ENCODE assay signal across 14 mouse cellular contexts in the genomic region with DNA sequence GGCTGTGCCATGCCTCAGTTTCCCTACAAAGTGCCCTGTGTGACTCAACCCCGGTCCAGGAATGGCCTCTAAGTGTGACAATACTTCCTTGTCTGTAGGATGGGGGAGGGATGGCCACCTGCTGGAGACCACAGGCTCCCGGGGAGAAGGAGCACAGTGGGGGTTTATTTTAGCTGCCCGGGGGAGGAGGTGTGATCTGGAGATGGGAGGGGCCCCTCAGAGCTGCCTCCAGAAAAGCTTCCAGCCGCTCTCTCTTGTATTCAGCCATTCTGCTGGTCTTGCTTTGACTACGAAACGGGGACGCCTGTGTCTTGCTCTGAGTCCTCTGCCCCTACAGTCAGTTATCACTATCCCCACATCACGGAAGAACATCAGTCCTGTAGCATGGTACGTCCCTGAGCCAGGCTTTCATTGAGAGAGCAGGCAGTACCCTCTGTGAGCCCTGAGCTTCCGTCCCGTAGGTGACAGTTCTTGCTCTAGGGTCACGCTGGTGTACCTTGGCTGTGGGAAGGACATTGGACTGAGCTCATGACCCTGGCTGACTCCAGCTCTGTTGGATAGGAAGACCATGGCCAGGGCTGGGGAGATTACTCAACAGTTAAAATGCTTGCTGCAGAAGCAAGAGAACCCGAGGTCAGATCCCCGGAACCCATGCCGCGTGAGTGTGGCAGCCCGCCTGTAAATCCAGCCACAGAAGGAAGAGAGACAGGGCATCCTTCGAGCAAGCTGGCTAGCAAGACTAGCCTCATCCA. TPM values are rescaled to one million over a fixed set of nuclear protein-coding genes. Genes with fewer than 3 reads are reported as not detected.
A peak's percentile ranks its signal among the peaks of the same experiment; 100 is the strongest.
DNase-seq lines count a peak whose midpoint lies in the region; ATAC-seq and TF ChIP-seq lines count a peak whose summit lies in the region.
"Had no signal": no experiment of that assay in that cellular context is flagged by ENCODE, and none has a peak within 500 bp of the region (broad histone marks: within the 10 kb centered on the region; RNA-seq: fewer than 3 reads in every experiment).

No protein-coding gene starts in this region.

- ATAC-seq in limb, embryonic 12.5 days (ENCODE audit: insufficient number of reproducible peaks, insufficient read depth, low FRiP score, low TSS enrichment, low read depth) = no peak
- peak; percentile 63 for ATAC-seq in liver, embryonic 13.5 days (ENCODE audit: low read depth)
- ATAC-seq in CD4-positive, CD25-positive, alpha-beta regulatory T cell, adult 4 months = no peak

- H3K27me3 ChIP-seq in limb, embryonic 12.5 days = no peaks in the 10 kb centered on the region
- peaks cover 3% of the 10 kb centered on the region; the same call in 1 of the 2 replicates for H3K27me3 ChIP-seq in limb, embryonic 10.5 days (ENCODE audit: low read depth, poor library complexity, severe bottlenecking)
- H3K27me3 ChIP-seq in liver, embryonic 13.5 days = no peaks in the 10 kb centered on the region
- H3K27me3 ChIP-seq: embryonic facial prominence, embryonic 12.5 days had no signal

- H3K4me1 ChIP-seq in limb, embryonic 12.5 days (replicated peaks) = peaks cover 13% of the 10 kb centered on the region; the same call in 1 of the 2 replicates
- H3K4me1 ChIP-seq in limb, embryonic 10.5 days = peaks cover 10% of the 10 kb centered on the region
- H3K4me1 ChIP-seq in liver, embryonic 13.5 days (replicated peaks) = peaks cover 31% of the 10 kb centered on the region
- H3K4me1 ChIP-seq in lung, adult 2 months (ENCODE audit: control insufficient read depth, insufficient read depth, low read length) = no peaks in the 10 kb centered on the region
- H3K4me1 ChIP-seq: embryonic facial prominence, embryonic 12.5 days had no signal

- DNase-seq in adrenal gland, postnatal 10 days = peak; percentile 37
- no peak for DNase-seq in adrenal gland, adult 18-20 months (ENCODE audit: low spot score in 2 of 2)
- no peak for DNase-seq in limb, embryonic 10.5 days (ENCODE audit: low spot score)
- no peak for DNase-seq in liver, embryonic 13.5 days
- peak; percentile 81 for DNase-seq in yolk sac, embryonic 10.5 days (ENCODE audit: low spot score)
- no peak for DNase-seq in lung, adult 2 months
- DNase-seq: cerebellum, postnatal 10 days; lung, postnatal 14 days had no signal

- no peak for TF ChIP-seq CTCF in lung, adult 2 months (IDR thresholded peaks at IDR 0.05; ENCODE audit: insufficient read depth, low read length)

- H3K27ac ChIP-seq in limb, embryonic 12.5 days = no peak overlapping the region
- H3K27ac ChIP-seq in limb, embryonic 10.5 days = no peak overlapping the region
- H3K27ac ChIP-seq in liver, embryonic 13.5 days = peak overlapping the region; percentile 41
- H3K27ac ChIP-seq: embryonic facial prominence, embryonic 12.5 days; hindbrain, embryonic 10.5 days; midbrain, embryonic 10.5 days had no signal

- peaks cover 7% of the 10 kb centered on the region; the same call in 1 of the 2 replicates for H3K9me3 ChIP-seq in limb, embryonic 12.5 days
- no peaks in the 10 kb centered on the region; the same call in 1 of the 2 replicates for H3K9me3 ChIP-seq in limb, embryonic 10.5 days (replicated peaks)
- peaks cover 6% of the 10 kb centered on the region; the same call in 1 of the 2 replicates for H3K9me3 ChIP-seq in liver, embryonic 13.5 days (replicated peaks)
- H3K9me3 ChIP-seq: embryonic facial prominence, embryonic 12.5 days had no signal

- 0 out of 2 replicates have a peak overlapping the region, but pooled peaks have one; percentile 5 for H3K9ac ChIP-seq in limb, embryonic 12.5 days (replicated peaks)
- H3K9ac ChIP-seq in liver, embryonic 13.5 days = no peak overlapping the region
- H3K9ac ChIP-seq: embryonic facial prominence, embryonic 12.5 days had no signal

- peaks cover 31% of the 10 kb centered on the region for H3K36me3 ChIP-seq in limb, embryonic 12.5 days
- peaks cover 36% of the 10 kb centered on the region for H3K36me3 ChIP-seq in limb, embryonic 10.5 days
- no peaks in the 10 kb centered on the region for H3K36me3 ChIP-seq in liver, embryonic 13.5 days

- no peak overlapping the region for H3K4me3 ChIP-seq in limb, embryonic 12.5 days (replicated peaks)
- H3K4me3 ChIP-seq in limb, embryonic 10.5 days = no peak overlapping the region
- H3K4me3 ChIP-seq in liver, embryonic 13.5 days (replicated peaks) = no peak overlapping the region
- no peak overlapping the region for H3K4me3 ChIP-seq in lung, adult 2 months (replicated peaks; ENCODE audit: extremely low read depth, low read depth, low read length)
- H3K4me3 ChIP-seq: embryonic facial prominence, embryonic 12.5 days; hindbrain, embryonic 10.5 days; midbrain, embryonic 10.5 days had no signal

- WGBS in limb, embryonic 12.5 days = 62% methylated on average over 18 of the region's 18 CpGs
- WGBS in limb, embryonic 10.5 days = 57% methylated on average over 18 of the region's 18 CpGs
- WGBS in liver, embryonic 13.5 days (ENCODE audit: insufficient replicate concordance) = 56% methylated on average over 18 of the region's 18 CpGs
- WGBS in lung, adult 2 months = 64% methylated on average over 18 of the region's 18 CpGs

- no peak for TF ChIP-seq POLR2A in lung, adult 2 months (IDR thresholded peaks at IDR 0.05; ENCODE audit: borderline replicate concordance, extremely low read depth, low read depth, low read length)

- H3K4me2 ChIP-seq in limb, embryonic 12.5 days = no peak overlapping the region
- 0 out of 2 replicates have a peak overlapping the region, but pooled peaks have one; percentile 1 for H3K4me2 ChIP-seq in liver, embryonic 13.5 days
- H3K4me2 ChIP-seq: embryonic facial prominence, embryonic 12.5 days; heart, embryonic 11.5 days had no signal

RNA-seq across cellular contexts. Expression of gene Stx1a, which starts 12.5 kb away (rescaled TPM):
- total RNA-seq in adrenal gland, postnatal 10 days (2021) = 1 to 10 TPM; 6.8 to 9.5 TPM
- 1 to 10 TPM; 6.0 to 7.2 TPM for total RNA-seq in adrenal gland, adult 18-20 months (2021)
- 9.7 and 10.8 TPM in 2 replicates for polyA plus RNA-seq in limb, embryonic 12.5 days (2016; fragmentation: Nextera tagmentation; extraction: Ambion mirVana)
- 7.5 and 8.1 TPM in 2 replicates for polyA plus RNA-seq in limb, embryonic 10.5 days (2016; fragmentation: Nextera tagmentation; extraction: Ambion mirVana)
- polyA plus RNA-seq in liver, embryonic 13.5 days (2015; fragmentation: Nextera tagmentation; extraction: Ambion mirVana) = 1.3 and 1.5 TPM in 2 replicates
- polyA plus RNA-seq in CD4-positive, CD25-positive, alpha-beta regulatory T cell, adult 4 months (2017; shearing (Covaris generic)) = 10 to 100 TPM; 15.4 to 27.0 TPM
- 10.6 and 11.7 TPM in 2 replicates for polyA plus RNA-seq in lung, adult 2 months (2012; rRNA removed)

RNA-seq across cellular contexts. Expression of gene Abhd11, which starts 26.8 kb away (rescaled TPM):
- 10 to 100 TPM; 67.3 to 77.9 TPM for total RNA-seq in adrenal gland, postnatal 10 days (2021)
- 10 to 100 TPM; 52.3 to 59.7 TPM for total RNA-seq in adrenal gland, adult 18-20 months (2021)
- polyA plus RNA-seq in limb, embryonic 12.5 days (2016; fragmentation: Nextera tagmentation; extraction: Ambion mirVana) = 32.6 and 36.7 TPM in 2 replicates
- polyA plus RNA-seq in limb, embryonic 10.5 days (2016; fragmentation: Nextera tagmentation; extraction: Ambion mirVana) = 23.5 and 30.1 TPM in 2 replicates
- 37.0 and 37.3 TPM in 2 replicates for polyA plus RNA-seq in liver, embryonic 13.5 days (2015; fragmentation: Nextera tagmentation; extraction: Ambion mirVana)
- 10 to 100 TPM; 64.3 to 80.5 TPM for polyA plus RNA-seq in CD4-positive, CD25-positive, alpha-beta regulatory T cell, adult 4 months (2017; shearing (Covaris generic))
- polyA plus RNA-seq in lung, adult 2 months (2012; rRNA removed) = 66.9 and 78.4 TPM in 2 replicates

RNA-seq across cellular contexts. Expression of gene Dnajc30, which starts 28.2 kb away (rescaled TPM):
- 10 to 100 TPM; 23.7 to 24.5 TPM for total RNA-seq in adrenal gland, postnatal 10 days (2021)
- total RNA-seq in adrenal gland, adult 18-20 months (2021) = 10 to 100 TPM; 25.8 to 30.3 TPM
- 31.1 and 31.3 TPM in 2 replicates for polyA plus RNA-seq in limb, embryonic 12.5 days (2016; fragmentation: Nextera tagmentation; extraction: Ambion mirVana)
- polyA plus RNA-seq in limb, embryonic 10.5 days (2016; fragmentation: Nextera tagmentation; extraction: Ambion mirVana) = 27.7 and 30.8 TPM in 2 replicates
- 15.2 and 16.5 TPM in 2 replicates for polyA plus RNA-seq in liver, embryonic 13.5 days (2015; fragmentation: Nextera tagmentation; extraction: Ambion mirVana)
- polyA plus RNA-seq in CD4-positive, CD25-positive, alpha-beta regulatory T cell, adult 4 months (2017; shearing (Covaris generic)) = 10 to 100 TPM; 23.4 to 36.6 TPM
- 30.7 and 31.5 TPM in 2 replicates for polyA plus RNA-seq in lung, adult 2 months (2012; rRNA removed)

RNA-seq across cellular contexts. Expression of gene Bud23, which starts 29.0 kb away (rescaled TPM):
- 10 to 100 TPM; 41.3 to 44.6 TPM for total RNA-seq in adrenal gland, postnatal 10 days (2021)
- 10 to 100 TPM; 45.7 to 55.0 TPM for total RNA-seq in adrenal gland, adult 18-20 months (2021)
- 150 and 151 TPM in 2 replicates for polyA plus RNA-seq in limb, embryonic 12.5 days (2016; fragmentation: Nextera tagmentation; extraction: Ambion mirVana)
- polyA plus RNA-seq in limb, embryonic 10.5 days (2016; fragmentation: Nextera tagmentation; extraction: Ambion mirVana) = 194 and 201 TPM in 2 replicates
- polyA plus RNA-seq in liver, embryonic 13.5 days (2015; fragmentation: Nextera tagmentation; extraction: Ambion mirVana) = 82.4 and 92.4 TPM in 2 replicates
- 100 to 1,000 TPM in 1 of 2 experiments, 10 to 100 TPM in 1; 60.8 to 103 TPM for polyA plus RNA-seq in CD4-positive, CD25-positive, alpha-beta regulatory T cell, adult 4 months (2017; shearing (Covaris generic))
- polyA plus RNA-seq in lung, adult 2 months (2012; rRNA removed) = 51.3 and 56.4 TPM in 2 replicates

RNA-seq across cellular contexts. Expression of gene Vps37d, which starts 42.3 kb away (rescaled TPM):
- total RNA-seq in adrenal gland, postnatal 10 days (2021) = 1 to 10 TPM; 3.8 to 4.5 TPM
- total RNA-seq in adrenal gland, adult 18-20 months (2021) = 1 to 10 TPM; 1.9 to 2.5 TPM
- 22.8 and 25.2 TPM in 2 replicates for polyA plus RNA-seq in limb, embryonic 12.5 days (2016; fragmentation: Nextera tagmentation; extraction: Ambion mirVana)
- polyA plus RNA-seq in limb, embryonic 10.5 days (2016; fragmentation: Nextera tagmentation; extraction: Ambion mirVana) = 8.5 and 12.7 TPM in 2 replicates
- polyA plus RNA-seq in liver, embryonic 13.5 days (2015; fragmentation: Nextera tagmentation; extraction: Ambion mirVana) = 0.25 and 0.47 TPM in 2 replicates
- polyA plus RNA-seq in CD4-positive, CD25-positive, alpha-beta regulatory T cell, adult 4 months (2017; shearing (Covaris generic)) = not detected
- 2.3 and 3.0 TPM in 2 replicates for polyA plus RNA-seq in lung, adult 2 months (2012; rRNA removed)

Comparison
In these comparisons a context has a peak if more than half of its experiments do, and no peak if none do; other contexts are left out.
1. DNase-seq: peak in adrenal gland, postnatal 10 days (single experiment) and yolk sac, embryonic 10.5 days (single experiment); none in adrenal gland, adult 18-20 months (0 of 2), limb, embryonic 10.5 days (single experiment), liver, embryonic 13.5 days (single experiment) and lung, adult 2 months (single experiment).